Mouse (Mus musculus) lung, adult 2 months (tissue): ENCODE results near the gene Slc12a3.

Experiments
- CTCF ChIP-seq: fragments of 200-500 bp; IDR thresholded peaks from 2 replicates; pipeline ENCODE4 v1.5.1; 2011; ENCODE audit warnings: mild to moderate bottlenecking, low read length, control low read depth; ENCODE audit not compliant: insufficient read depth
- POLR2A ChIP-seq: fragments of 200-500 bp; IDR thresholded peaks from 2 replicates; pipeline ENCODE4 v1.6.1; 2011; ENCODE audit warnings: low read depth, mild to moderate bottlenecking, control low read depth, low read length, borderline replicate concordance; ENCODE audit errors: extremely low read depth

DNA sequence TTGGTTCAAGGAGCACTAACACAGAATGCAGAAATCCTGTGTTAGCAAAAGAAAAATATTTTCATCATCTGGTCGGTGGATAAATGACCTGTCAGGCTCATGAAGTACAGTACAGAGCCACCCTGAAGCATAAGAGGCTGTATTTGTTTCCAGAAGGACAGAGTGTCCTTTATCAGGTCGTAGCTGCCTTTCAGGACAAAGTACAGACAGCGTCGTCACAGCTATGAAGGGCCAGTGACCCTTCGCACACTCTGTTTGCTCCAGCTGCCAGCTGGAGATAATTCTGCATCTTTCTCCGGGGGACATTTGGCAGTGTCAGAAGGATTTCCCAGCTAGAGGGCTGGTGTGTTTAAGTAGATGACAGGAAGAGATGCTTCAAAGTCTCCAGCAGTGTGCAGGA is 63.6 kb downstream of the Slc12a3 start:
- TF ChIP-seq CTCF (no peak), POLR2A (no peak)
